Mouse (Mus musculus): Measurements from ENCODE around the gene Creb5.
"Not testable (repeated sequence)": the region's sequence is repeated elsewhere in the genome, so short reads cannot be mapped to it uniquely, and the experiment has no call there.

The Creb5 gene

DNA sequence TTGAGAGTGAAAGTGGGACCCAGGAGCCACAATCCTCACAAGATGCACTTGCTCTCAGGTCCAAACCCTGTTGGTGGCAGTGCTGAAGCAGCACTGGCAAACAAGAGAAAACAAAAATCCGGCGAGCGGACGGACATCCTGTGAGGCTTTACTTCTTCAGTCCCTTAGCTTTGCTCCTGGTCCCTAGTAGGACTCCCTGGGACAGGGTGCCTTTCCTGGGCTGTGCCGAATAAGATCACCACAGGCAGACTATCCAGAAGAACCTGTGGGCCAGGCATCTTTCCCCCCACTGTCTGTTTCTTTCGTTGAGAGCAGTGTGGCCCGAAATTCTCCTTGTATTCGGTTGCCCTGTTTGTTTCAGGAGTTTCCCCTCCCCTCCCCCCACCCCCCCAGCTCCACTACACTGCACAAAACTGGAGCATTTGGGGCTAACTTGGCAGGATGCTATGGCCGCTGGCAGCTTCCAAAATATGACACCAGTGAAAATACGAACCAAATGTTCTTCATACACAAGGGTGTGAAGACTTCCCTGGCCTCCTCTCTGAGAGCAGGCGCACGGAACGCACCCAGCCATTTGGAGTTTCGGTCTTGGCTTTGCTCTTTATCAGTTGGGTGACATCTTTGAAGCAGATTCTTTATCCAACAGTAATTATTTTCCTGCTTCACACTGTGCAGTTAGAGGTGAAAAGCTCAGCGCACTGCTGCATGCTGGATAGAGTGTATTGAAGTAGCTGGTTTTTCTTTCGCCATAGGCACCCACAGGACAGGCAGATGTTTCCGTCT is 32.7 kb downstream of the Creb5 start:
- no peak for DNase-seq (ENCODE audit: low spot score)

DNA sequence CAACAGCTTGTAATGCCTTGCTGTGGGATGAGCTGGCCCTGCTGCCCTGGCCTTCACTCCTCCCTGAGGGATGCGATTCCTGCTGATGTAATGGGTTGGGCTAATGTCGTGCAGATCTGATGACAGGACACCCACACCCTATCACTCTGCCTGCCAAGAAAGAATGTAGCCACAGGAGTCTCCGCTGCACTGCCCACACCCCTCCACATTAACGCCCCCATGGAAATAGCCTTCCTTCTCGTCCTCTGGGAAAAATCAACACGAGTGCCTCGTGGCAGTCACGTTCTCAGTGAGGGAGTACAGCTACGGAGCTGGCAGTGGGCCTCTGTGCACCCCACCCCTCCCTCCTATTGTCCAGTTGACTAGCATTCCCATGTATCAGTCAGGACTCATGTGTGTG is 50.3 kb downstream of the Creb5 start:
- DNase-seq (ENCODE audit: low spot score): no peak

DNA sequence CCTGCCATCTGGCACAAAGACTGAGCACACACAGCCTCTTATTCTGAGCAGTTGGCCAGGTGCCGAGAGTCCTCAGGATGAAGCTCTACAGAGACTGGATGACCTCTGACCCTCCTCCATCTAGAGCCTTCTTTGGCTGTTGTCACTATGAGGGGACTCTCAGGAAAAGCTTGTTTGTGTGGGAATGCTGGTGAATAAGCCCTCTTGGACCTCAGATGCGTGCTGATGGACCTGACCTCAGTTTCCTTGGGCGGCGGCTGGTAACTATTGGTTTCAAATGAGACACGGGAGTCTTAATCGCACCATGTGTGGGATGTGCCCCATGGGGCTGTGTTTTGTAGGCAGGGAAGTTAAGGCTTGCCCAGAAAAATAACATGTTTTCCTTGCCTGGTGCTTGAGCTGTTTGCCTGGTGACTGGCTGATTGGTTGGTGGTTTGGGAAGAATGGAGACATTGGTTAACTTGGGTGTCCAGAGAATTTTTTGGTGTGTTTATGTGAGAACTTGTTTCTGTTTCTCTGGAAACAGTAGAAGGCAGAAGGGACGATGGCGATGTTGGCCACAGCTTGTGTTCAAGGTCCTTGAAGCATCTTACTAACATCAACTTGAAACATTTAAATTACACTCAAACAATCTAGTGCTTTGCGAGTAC is 65.4 kb downstream of the Creb5 start:
- no peak for DNase-seq (ENCODE audit: low spot score)

DNA sequence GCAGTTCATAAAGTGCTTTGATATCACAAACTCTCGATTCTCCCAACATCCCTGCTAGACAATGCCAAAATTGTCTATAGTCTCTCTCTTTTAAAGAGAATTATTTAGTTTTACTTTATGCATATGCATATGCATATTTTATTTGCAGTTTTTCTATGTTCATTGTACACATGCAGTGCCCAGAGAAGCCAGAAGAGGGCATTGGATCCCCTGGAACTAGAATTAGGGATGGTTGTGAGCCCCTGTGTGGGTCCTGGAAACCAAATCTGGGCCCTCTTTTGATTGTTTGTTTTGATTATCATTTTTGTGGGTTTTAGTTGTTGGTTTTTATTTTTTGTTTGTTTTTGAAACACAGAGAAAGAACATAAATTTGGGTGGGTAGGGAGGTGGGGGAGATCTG is 69.3 kb downstream of the Creb5 start:
- DNase-seq (ENCODE audit: low spot score): no peak

DNA sequence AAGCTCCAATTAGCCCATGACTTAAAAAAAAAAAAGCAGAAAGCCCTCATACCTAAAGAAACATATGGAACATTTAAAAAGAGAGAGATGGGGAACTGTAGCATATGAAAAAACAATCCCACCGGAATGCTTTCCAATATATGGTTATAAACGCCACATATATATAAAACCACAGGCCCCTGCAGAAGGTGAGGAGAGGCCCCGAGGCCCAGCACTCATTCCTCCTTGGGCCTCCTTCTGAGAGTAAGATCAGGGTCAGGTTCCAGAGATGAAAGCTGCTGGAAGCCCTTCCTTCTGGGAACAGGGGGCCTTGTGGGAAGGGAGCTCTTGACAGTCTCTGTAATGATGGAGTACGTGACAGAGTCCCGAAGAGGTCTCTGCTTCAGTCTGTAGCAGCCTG is 76.5 kb downstream of the Creb5 start:
- DNase-seq (ENCODE audit: low spot score): no peak

DNA sequence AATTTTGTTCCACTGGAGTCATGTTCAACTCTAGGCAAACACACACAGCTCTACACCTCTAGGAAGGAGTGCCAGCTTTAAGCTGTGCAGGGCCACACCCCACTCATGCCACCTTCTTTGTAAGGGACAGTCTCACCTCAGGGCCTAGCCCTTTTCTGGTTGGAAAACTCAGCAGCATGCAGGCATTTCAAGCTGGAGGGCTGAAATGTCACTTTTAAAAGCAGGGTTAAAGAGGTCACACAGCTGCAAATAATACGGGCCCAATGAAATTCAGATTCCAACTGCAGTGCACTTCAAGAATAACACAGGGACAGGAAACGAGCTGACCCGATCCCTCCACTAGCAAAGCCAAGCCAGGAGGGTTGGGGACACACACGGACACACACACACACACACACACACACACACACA is 76.9 kb downstream of the Creb5 start:
- DNase-seq (ENCODE audit: low spot score): no peak

DNA sequence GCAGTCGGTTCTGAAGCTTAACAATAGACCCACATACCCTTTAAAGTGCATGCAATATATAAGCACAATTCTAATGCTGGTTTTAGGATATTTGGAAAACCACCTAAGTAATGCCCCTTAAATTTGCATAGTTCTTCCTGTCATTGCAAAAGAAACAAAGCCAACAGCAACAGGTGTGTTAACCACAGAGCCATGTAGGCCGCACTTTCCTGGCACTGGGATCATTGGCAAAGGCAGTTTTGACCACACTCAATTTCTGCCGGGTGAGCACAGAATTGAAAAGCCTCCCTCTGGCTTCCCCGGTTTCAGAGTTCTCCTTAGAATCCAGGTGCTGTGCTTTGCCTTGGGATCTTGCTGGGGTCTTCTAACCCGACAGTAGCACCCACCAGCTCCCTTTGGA is 82.1 kb downstream of the Creb5 start:
- DNase-seq (ENCODE audit: low spot score): no peak

DNA sequence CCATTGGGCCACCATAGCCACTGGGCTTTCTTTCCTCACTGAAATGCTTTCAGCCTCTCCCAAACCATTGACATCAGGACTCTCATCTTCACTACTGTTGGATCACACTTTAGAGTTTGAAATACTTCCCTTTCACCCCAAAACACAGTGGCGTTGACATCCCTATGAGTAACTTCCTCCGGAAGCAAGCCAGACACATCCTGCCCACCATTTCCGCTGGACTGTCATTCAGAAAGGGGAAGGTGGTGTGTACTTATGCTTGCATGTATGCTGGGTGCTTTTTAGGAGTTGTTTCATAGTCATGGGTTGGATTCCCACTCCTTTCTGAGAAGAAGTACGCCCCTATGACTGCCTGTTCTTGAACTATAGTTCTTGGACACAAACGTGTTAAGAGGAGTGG is 82.9 kb downstream of the Creb5 start:
- no peak for DNase-seq (ENCODE audit: low spot score)

DNA sequence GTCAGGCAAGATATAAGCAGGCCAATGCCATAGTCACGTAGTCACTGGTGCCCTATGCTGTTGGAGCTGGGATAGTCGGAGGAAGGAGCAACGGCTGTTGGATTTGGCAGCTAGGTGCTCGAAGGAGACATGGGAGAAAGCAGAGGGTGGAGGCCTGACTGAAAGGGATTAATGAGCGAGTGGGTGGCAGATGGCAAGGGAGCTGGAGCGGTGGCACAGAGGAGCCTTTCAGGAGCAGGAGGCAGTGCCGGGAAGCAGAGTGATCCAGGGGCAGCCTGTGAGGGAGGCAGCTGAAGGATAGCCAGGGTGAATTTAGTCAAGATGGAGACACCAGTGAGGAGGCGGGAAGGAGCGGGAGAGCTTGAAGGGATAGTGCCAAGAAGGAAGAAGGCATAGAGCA is 84.9 kb downstream of the Creb5 start:
- no peak for DNase-seq (ENCODE audit: low spot score)

DNA sequence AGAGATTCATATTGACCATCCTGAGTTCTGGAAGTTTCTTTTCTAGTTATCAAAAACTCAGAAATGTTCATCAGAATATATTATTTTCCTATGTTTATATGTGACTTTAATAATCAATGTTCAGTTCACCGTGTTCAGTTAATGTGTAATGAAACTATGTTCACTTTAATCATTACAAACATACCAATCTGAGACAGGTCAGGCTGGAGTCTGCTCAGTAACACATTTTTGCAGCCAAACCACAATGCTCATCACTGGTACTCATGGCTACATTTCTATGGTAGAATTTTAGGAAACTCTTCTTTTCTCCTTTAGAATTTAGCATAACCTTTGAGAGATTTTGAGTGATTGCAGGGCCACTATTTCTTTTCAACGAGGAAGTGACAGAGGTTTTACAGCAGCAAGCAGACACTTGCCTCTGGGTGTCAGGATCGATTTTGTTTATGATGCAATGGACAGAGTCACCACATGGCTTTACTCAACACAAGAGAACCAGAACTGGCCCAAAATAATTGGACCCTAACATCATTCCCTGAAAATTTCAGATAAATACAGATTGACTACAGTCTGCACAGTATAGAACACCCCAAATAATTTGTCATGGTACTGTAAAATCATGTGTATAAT is 87.4 kb downstream of the Creb5 start:
- DNase-seq (ENCODE audit: low spot score): no peak

DNA sequence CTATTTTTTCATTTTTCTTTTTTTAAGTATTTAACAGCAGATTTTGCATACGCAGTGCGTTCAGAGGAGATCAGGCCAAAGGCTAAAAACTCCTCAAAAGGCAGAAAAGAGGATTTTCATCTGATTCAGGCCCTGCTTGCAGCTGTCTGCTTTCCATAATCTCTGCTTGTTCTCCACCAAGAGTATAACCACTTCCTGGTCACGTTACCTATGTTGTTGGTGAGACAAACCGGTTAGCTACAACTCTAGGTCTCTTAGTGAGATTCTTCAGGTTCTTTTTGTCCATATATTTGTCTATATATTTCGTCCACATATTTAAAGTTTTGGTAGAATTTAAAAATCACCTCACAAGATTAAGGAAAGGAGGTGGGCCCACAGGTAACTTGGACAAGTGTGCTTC is 102.2 kb downstream of the Creb5 start:
- no peak for DNase-seq (ENCODE audit: low spot score)

DNA sequence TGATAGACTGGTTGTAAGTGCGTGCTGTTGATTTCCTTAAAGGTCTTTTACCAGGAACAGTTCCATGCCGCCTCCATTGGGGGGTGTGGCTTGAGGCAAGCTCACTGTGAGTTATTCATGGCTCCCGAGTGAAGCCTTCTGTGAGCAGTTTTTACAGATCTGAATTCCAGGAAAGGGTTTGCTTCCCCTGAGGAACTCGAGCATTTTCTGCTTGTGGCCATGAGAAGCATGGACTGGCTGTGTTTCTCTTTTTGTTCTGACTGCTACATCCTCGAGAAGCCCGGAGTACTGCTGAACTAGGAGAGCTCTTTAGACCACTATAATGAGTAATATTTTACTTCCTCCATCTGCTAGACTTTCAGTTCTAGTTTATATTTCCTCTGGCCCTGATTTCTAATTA is 103.3 kb downstream of the Creb5 start:
- no peak for DNase-seq (ENCODE audit: low spot score)

DNA sequence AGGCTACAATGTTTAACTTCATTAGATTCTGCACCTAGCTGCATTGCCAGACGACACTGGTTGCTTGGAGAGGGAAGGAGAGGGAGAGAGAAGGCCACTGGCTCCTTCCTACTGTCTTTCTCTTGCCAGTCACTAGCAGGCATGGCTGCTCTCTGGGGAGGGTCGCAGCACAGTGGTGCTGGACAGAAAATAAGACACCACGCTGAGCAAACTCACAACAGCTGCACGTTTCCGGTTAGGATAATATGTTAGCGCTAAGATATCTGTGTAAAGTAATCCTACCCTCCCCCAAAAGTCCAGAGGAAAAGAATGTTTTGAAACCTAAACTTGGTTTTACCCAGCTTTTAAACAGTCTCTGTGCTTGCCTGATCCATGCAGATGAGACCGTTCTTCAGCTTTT is 107.0 kb downstream of the Creb5 start:
- no peak for DNase-seq (ENCODE audit: low spot score)

DNA sequence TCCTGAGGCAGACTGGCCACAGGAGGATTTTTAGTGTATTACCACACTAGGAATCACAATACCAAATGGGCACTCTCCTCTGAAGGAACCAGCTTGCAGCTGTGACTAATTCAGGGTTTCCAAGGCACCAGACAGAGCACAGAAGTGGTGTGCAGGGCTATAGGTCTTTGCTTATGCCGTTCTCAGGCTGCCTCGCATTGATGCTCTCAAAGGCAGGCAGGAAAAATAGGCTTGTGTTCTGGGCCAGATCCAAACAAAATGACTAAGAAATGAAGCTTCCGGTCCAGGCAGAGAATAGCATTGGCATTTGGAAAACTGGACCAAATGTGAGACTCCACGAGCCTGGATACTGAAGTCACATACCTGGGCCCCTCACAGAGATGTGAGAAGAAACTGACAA is 108.1 kb downstream of the Creb5 start:
- no peak for DNase-seq (ENCODE audit: low spot score)

DNA sequence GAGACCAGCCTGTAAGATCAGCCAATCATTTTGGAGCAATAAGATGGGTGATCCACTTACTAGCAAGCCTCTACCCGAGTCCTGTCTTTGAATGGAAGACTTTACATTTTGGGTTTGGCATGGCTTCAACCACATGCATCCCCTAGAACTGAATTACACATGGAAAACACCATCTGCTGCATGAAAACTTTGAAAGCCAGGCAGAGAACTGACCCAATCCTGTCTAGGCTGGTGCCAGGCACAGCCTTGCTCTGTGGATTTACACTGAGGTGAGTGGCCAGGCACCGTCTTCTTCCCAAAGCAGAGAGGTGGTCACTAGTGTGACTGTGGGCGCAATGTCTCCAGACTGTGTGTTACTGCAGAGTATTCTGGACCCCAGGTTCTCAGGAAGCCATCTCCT is 109.4 kb downstream of the Creb5 start:
- no peak for DNase-seq (ENCODE audit: low spot score)

DNA sequence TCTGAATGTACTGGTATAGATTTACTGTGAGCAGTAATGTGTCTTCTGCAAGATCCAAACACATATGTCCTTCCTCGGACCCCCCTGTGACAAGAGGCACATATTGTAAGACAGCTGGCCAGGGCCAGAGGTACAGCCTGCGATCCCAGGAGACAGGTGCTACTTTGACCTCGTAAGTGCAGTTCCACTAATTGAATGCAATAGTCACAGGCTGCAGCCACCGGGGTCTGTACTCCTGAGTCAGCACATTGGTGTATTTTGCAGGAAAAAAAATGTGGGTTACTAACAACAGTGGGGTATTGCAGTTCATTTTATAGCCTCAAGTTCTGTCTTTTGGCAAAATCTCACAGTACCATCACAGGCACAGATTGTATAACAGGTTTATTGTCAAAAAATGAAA is 110.7 kb downstream of the Creb5 start:
- DNase-seq (ENCODE audit: low spot score): no peak

DNA sequence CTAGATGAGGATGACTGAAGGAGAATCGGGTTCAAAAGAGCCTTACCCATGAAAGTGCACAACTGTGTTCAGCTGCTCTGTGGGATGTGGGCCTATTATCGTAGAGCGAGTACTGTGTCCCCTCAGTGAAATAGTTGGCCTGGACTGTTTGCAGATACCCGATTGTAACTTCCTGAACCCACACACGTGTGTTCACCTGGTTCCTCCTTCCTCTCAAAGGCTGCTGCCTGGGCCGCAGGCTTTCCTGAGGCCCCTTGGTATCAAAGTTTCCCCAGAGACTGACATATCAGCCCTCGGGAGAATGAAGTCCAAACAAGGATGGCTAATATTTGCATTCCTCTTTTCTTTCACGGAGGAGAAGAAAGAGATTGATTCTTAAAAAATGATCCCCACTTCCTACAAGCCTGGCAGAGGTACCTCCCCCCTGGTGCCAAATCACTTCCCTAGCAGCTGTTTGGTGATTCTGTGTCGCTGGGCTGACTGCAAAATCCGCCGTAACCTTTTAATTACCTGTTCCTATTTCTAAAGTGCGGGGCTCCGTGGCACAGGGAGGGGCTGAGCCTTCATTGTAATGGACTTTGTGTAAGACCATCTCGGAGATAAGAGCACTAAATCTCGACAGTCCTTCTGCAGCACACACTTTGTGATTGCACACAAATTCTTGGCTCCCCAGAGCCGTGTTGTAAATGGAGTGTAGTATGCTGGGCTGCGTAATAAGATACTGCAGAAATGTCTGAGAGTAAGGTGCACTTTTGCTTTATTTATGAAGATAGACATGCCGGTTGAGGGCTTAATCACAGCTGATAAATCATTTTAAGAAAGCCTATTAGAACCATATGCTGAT is 111.4 kb downstream of the Creb5 start:
- no peak for DNase-seq (ENCODE audit: low spot score)

DNA sequence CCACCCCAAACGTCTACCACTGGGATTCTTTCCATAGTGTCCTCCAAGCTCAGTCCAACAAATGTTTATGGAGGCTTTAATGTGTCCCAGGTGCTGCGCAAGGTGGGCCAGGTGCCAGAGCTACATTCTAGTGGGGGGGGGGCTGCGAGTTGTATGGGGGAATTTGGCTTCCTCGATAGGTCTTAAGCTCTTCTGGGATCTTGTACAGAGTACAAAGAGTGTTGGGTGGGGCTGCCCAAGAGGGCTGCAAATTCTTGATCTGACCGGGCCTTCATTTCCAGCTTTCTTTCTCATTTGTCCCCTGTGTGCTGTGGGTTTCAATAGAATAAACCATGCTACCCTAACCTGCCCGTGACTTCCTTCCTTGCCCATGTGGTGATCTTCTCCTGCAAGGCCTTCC is 114.3 kb downstream of the Creb5 start:
- DNase-seq (ENCODE audit: low spot score): no peak

DNA sequence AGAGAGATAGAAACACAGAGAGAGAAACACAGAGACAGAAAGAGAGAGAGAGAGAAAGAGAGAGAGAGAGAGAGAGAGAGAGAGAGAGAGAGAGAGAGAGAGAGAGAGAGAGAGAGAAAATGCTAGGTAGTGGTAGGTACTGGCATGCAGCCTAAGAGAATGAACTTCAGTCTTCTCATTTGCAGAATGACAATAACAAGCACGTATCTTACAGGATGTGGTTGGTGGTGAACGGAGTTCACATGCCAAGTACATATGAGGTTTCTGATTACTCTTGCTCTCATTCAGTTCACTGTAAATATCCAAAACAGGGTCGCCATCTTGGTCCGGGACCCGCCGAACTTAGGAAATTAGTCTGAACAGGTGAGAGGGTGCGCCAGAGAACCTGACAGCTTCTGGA is 115.5 kb downstream of the Creb5 start:
- not testable (repeated sequence) for DNase-seq (ENCODE audit: low spot score)

DNA sequence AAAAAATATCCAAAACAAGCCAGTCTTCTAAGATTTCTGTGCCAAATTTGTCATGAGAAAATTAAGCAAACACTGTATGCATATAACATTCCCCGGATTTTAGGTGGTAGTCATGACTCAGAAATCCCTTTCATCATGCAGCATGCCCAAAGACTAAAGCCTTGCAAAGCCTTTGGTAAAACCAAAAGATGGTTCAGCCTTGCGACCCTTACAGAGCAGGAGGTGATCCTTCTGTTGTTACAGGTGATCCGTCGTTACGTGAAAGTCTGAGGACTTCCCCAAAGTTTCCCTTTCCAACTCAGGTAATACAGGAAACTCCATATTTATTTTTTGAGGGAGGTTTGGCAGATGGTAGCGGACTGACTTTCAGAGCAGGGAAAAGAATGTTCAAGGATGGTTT is 122.1 kb downstream of the Creb5 start:
- DNase-seq (ENCODE audit: low spot score): no peak

DNA sequence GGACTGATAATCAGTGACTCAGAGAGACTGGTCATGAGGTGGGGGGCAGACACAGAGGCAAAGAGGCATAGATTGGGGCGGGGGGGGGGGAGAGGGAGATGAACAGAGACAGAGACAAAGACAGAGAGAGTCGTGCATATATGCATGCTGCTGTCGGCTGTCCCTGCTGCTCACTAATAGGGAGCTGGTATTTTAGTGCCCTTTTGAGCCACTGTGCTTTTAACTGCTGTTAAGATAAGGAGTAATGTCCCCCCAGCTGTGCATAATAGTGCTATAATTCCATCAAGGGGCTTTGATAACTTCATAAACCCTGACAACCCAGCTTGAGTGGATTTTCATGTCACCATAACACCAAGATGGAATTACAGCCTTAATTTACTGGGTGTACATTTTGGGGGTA is 134.3 kb downstream of the Creb5 start:
- no peak for DNase-seq (ENCODE audit: low spot score)

DNA sequence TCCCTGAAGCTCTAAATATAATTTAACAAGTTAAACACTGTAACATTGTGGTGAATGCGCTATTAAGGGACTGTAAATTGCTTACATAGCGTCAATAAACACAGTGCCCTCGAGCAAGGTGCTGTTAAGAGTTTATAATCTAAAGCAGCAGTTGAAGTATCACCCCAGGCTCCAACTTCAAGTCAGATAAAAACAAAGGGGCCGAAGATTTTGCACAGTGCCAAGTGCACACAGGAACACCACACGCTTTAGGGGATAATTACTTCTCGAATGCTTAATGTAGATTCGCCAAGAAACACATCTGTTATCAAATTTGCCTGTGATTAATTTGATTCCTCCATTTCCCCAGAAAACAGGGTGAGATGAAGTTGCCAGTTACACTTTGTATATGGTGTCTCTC is 142.3 kb downstream of the Creb5 start:
- DNase-seq (ENCODE audit: low spot score): no peak

DNA sequence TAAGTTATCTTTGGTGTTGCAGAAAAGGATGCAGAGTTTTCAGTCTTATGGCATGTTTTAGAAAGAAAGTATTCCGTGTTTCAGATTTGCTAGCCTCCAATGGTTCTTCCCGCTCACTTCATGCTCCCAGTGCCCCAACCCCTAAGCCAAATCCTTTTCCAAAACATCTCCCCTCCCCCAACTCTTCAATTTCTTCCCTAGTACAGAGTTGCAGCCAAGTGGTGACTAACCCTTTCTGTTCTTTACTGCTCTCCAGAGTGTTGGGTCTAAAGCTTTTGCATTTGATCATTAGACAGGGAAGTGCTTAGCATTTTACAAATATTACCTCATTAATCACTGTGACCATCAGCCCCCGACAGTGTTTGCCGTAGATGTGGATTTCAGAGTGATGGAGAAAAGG is 142.8 kb downstream of the Creb5 start:
- no peak for DNase-seq (ENCODE audit: low spot score)

Measured in adipocyte (in vitro differentiated cells).